In genomic region chr10:77846961-77847360, GRCm38 (mm10) we compare ENCODE assay signal across 36 mouse cellular contexts. TPM values are rescaled to one million over a fixed set of nuclear protein-coding genes. Genes with fewer than 3 reads are reported as not detected.
DNase-seq lines count a peak whose midpoint lies in the region; ATAC-seq and TF ChIP-seq lines count a peak whose summit lies in the region.
"Had no signal": no experiment of that assay in that cellular context is flagged by ENCODE, and none has a peak within 500 bp of the region (broad histone marks: within the 10 kb centered on the region; RNA-seq: fewer than 3 reads in every experiment).

No protein-coding gene starts in this region.

- no peak for TF ChIP-seq POLR2A in cerebellum, adult 2 months (IDR thresholded peaks at IDR 0.05; ENCODE audit: borderline replicate concordance, insufficient read depth, low read length)

- ATAC-seq in cerebellum, adult (ENCODE audit: insufficient number of reproducible peaks, low FRiP score, low TSS enrichment): no peak
- ATAC-seq in intestine, postnatal 0 days: 0 out of 2 replicates have a peak, but pooled peaks have one; percentile 8
- ATAC-seq in intestine, embryonic 15.5 days: no peak
- ATAC-seq: forebrain, embryonic 14.5 days; midbrain, embryonic 13.5 days had no signal

- no peak overlapping the region for H3K27ac ChIP-seq in intestine, postnatal 0 days (ENCODE audit: low read depth, low read length)
- H3K27ac ChIP-seq in intestine, embryonic 15.5 days: no peak overlapping the region
- H3K27ac ChIP-seq in cerebellum, adult 2 months (ENCODE audit: insufficient read depth, low read length): no peak overlapping the region
- H3K27ac ChIP-seq: heart, embryonic 10.5 days; heart, embryonic 15.5 days; limb, embryonic 13.5 days; midbrain, embryonic 13.5 days; neural tube, embryonic 15.5 days; stomach, postnatal 0 days had no signal

- no peak overlapping the region for H3K4me3 ChIP-seq in intestine, postnatal 0 days (ENCODE audit: low read depth, low read length)
- no peak overlapping the region for H3K4me3 ChIP-seq in intestine, embryonic 15.5 days (replicated peaks)
- no peak overlapping the region for H3K4me3 ChIP-seq in cerebellum, adult 2 months (replicated peaks; ENCODE audit: insufficient read depth, low read depth, low read length)
- H3K4me3 ChIP-seq: erythroblast, embryonic 14.5 days; heart, embryonic 10.5 days; heart, embryonic 15.5 days; limb, embryonic 13.5 days; midbrain, embryonic 13.5 days; neural tube, embryonic 15.5 days had no signal

- TF ChIP-seq CTCF in intestine, postnatal 0 days (IDR thresholded peaks at IDR 0.05; ENCODE audit: low read depth): no peak
- TF ChIP-seq CTCF in cerebellum, adult 2 months (IDR thresholded peaks at IDR 0.05; ENCODE audit: borderline replicate concordance, insufficient read depth, low read depth, low read length): no peak

- DNase-seq in cerebellum, adult 11 months: peak; percentile 28
- DNase-seq in cerebellum, adult 2 months: peak; percentile 37 to 49
- peak; percentile 42 to 72 for DNase-seq in cerebellum, postnatal 14 days
- DNase-seq in T-cell, adult 2 months (ENCODE audit: low spot score): no peak
- DNase-seq in ovary, postnatal 36 days (ENCODE audit: low spot score): no peak
- DNase-seq: adrenal gland, postnatal 10 days; gastrocnemius, postnatal 25 days; heart, adult 11 months; kidney, adult 11 months; kidney, postnatal 14 days; layer of hippocampus, adult 9-11 months; lung, postnatal 36 days; right cerebral cortex, postnatal 4 days; thymus, postnatal 4 days had no signal

- H3K27me3 ChIP-seq in intestine, postnatal 0 days (replicated peaks; ENCODE audit: control insufficient read depth, insufficient read depth, low read length): no peaks in the 10 kb centered on the region
- no peaks in the 10 kb centered on the region for H3K27me3 ChIP-seq in intestine, embryonic 15.5 days (replicated peaks)
- H3K27me3 ChIP-seq in cerebellum, adult 2 months (ENCODE audit: control insufficient read depth, insufficient read depth, low read length): no peaks in the 10 kb centered on the region
- H3K27me3 ChIP-seq: heart, embryonic 15.5 days; limb, embryonic 13.5 days; midbrain, embryonic 13.5 days; neural tube, embryonic 15.5 days had no signal

- no peak overlapping the region for H3K9ac ChIP-seq in intestine, postnatal 0 days (ENCODE audit: low read depth, low read length)
- H3K9ac ChIP-seq in intestine, embryonic 15.5 days: no peak overlapping the region
- H3K9ac ChIP-seq: heart, embryonic 15.5 days; limb, embryonic 13.5 days; midbrain, embryonic 13.5 days; neural tube, embryonic 15.5 days had no signal

- peaks cover 8% of the 10 kb centered on the region; the same call in 1 of the 2 replicates for H3K9me3 ChIP-seq in intestine, postnatal 0 days (ENCODE audit: control insufficient read depth)
- no peaks in the 10 kb centered on the region for H3K9me3 ChIP-seq in intestine, embryonic 15.5 days
- H3K9me3 ChIP-seq: heart, embryonic 15.5 days had no signal

- no peaks in the 10 kb centered on the region for H3K36me3 ChIP-seq in intestine, postnatal 0 days (ENCODE audit: control insufficient read depth, insufficient read depth)
- no peaks in the 10 kb centered on the region for H3K36me3 ChIP-seq in intestine, embryonic 15.5 days
- H3K36me3 ChIP-seq: heart, embryonic 10.5 days; heart, embryonic 15.5 days; limb, embryonic 13.5 days; midbrain, embryonic 13.5 days; neural tube, embryonic 15.5 days had no signal

- H3K4me2 ChIP-seq in intestine, postnatal 0 days (replicated peaks; ENCODE audit: low read depth): no peak overlapping the region
- H3K4me2 ChIP-seq in intestine, embryonic 15.5 days (replicated peaks): no peak overlapping the region
- H3K4me2 ChIP-seq: heart, embryonic 15.5 days; limb, embryonic 13.5 days; liver, embryonic 11.5 days; midbrain, embryonic 13.5 days; neural tube, embryonic 15.5 days had no signal

- H3K4me1 ChIP-seq in intestine, postnatal 0 days (replicated peaks; ENCODE audit: control insufficient read depth, insufficient read depth, low read length): no peaks in the 10 kb centered on the region
- H3K4me1 ChIP-seq in intestine, embryonic 15.5 days (replicated peaks): no peaks in the 10 kb centered on the region
- H3K4me1 ChIP-seq in cerebellum, adult 2 months (ENCODE audit: control insufficient read depth, insufficient read depth, low read length): no peaks in the 10 kb centered on the region
- H3K4me1 ChIP-seq: heart, embryonic 10.5 days; heart, embryonic 15.5 days; limb, embryonic 13.5 days; midbrain, embryonic 13.5 days; neural tube, embryonic 15.5 days had no signal

- WGBS in intestine, postnatal 0 days: 12% methylated on average over 2 of the region's 2 CpGs
- 20% methylated on average over 2 of the region's 2 CpGs for WGBS in intestine, embryonic 15.5 days
- WGBS in cerebellum, adult 2 months: 4% methylated on average over 2 of the region's 2 CpGs

RNA-seq across cellular contexts. Expression of gene Gm36176, which starts 0.4 kb away (rescaled TPM):
- not detected in 2 replicates for polyA plus RNA-seq in intestine, postnatal 0 days (2015; fragmentation: Nextera tagmentation; extraction: Ambion mirVana)
- polyA plus RNA-seq in intestine, embryonic 15.5 days (2015; fragmentation: Nextera tagmentation; extraction: Ambion mirVana): not detected in 2 replicates
- not detected in 2 replicates for polyA plus RNA-seq in cerebellum, adult 2 months (2012; rRNA removed)
- polyA plus RNA-seq: C2C12; cortical plate, adult 2 months; embryonic facial prominence, embryonic 14.5 days; erythroblast, embryonic 14.5 days; forebrain, embryonic 14.5 days; frontal cortex, adult 2 months; heart, embryonic 10.5 days; heart, embryonic 15.5 days; hindbrain, embryonic 11.5 days; kidney, embryonic 14.5 days; limb, embryonic 13.5 days; liver, embryonic 11.5 days; liver, embryonic 16.5 days; lung, embryonic 16.5 days; midbrain, embryonic 13.5 days; neural tube, embryonic 15.5 days; spleen, adult 2 months; stomach, postnatal 0 days; thymus, postnatal 0 days had no signal

RNA-seq across cellular contexts. Expression of gene Gm10318, which starts 5.7 kb away (rescaled TPM):
- polyA plus RNA-seq in intestine, postnatal 0 days (2015; fragmentation: Nextera tagmentation; extraction: Ambion mirVana): not detected in 2 replicates
- polyA plus RNA-seq in intestine, embryonic 15.5 days (2015; fragmentation: Nextera tagmentation; extraction: Ambion mirVana): not detected in 2 replicates
- polyA plus RNA-seq in cerebellum, adult 2 months (2012; rRNA removed): not detected in 2 replicates
- polyA plus RNA-seq: C2C12; erythroblast, embryonic 14.5 days; forebrain, embryonic 14.5 days; frontal cortex, adult 2 months; heart, embryonic 10.5 days; heart, embryonic 15.5 days; hindbrain, embryonic 11.5 days; kidney, embryonic 14.5 days; limb, embryonic 13.5 days; liver, embryonic 11.5 days; liver, embryonic 16.5 days; lung, embryonic 16.5 days; midbrain, embryonic 13.5 days; neural tube, embryonic 15.5 days; spleen, adult 2 months; stomach, postnatal 0 days; thymus, postnatal 0 days had no signal

RNA-seq across cellular contexts. Expression of gene Krtap10-10, which starts 11.2 kb away (rescaled TPM):
- not detected in 2 replicates for polyA plus RNA-seq in intestine, postnatal 0 days (2015; fragmentation: Nextera tagmentation; extraction: Ambion mirVana)
- polyA plus RNA-seq in intestine, embryonic 15.5 days (2015; fragmentation: Nextera tagmentation; extraction: Ambion mirVana): not detected in 2 replicates
- polyA plus RNA-seq in cerebellum, adult 2 months (2012; rRNA removed): not detected in 2 replicates
- polyA plus RNA-seq: C2C12; cortical plate, adult 2 months; embryonic facial prominence, embryonic 14.5 days; erythroblast, embryonic 14.5 days; forebrain, embryonic 14.5 days; frontal cortex, adult 2 months; heart, embryonic 10.5 days; heart, embryonic 15.5 days; hindbrain, embryonic 11.5 days; kidney, embryonic 14.5 days; limb, embryonic 13.5 days; liver, embryonic 11.5 days; liver, embryonic 16.5 days; lung, embryonic 16.5 days; midbrain, embryonic 13.5 days; neural tube, embryonic 15.5 days; spleen, adult 2 months; stomach, postnatal 0 days; thymus, postnatal 0 days had no signal

RNA-seq across cellular contexts. Expression of gene Gm3285, which starts 14.8 kb away (rescaled TPM):
- not detected in 2 replicates for polyA plus RNA-seq in intestine, postnatal 0 days (2015; fragmentation: Nextera tagmentation; extraction: Ambion mirVana)
- polyA plus RNA-seq in intestine, embryonic 15.5 days (2015; fragmentation: Nextera tagmentation; extraction: Ambion mirVana): not detected in 2 replicates
- not detected in 2 replicates for polyA plus RNA-seq in cerebellum, adult 2 months (2012; rRNA removed)
- polyA plus RNA-seq: C2C12; cortical plate, adult 2 months; erythroblast, embryonic 14.5 days; forebrain, embryonic 14.5 days; frontal cortex, adult 2 months; heart, embryonic 10.5 days; heart, embryonic 15.5 days; hindbrain, embryonic 11.5 days; kidney, embryonic 14.5 days; limb, embryonic 13.5 days; liver, embryonic 11.5 days; liver, embryonic 16.5 days; lung, embryonic 16.5 days; midbrain, embryonic 13.5 days; neural tube, embryonic 15.5 days; spleen, adult 2 months; stomach, postnatal 0 days; thymus, postnatal 0 days had no signal

RNA-seq across cellular contexts. Expression of gene Krtap10-4, which starts 20.1 kb away (rescaled TPM):
- not detected in 2 replicates for polyA plus RNA-seq in intestine, postnatal 0 days (2015; fragmentation: Nextera tagmentation; extraction: Ambion mirVana)
- polyA plus RNA-seq in intestine, embryonic 15.5 days (2015; fragmentation: Nextera tagmentation; extraction: Ambion mirVana): not detected in 2 replicates
- polyA plus RNA-seq in cerebellum, adult 2 months (2012; rRNA removed): not detected in 2 replicates
- polyA plus RNA-seq: C2C12; cortical plate, adult 2 months; embryonic facial prominence, embryonic 14.5 days; erythroblast, embryonic 14.5 days; forebrain, embryonic 14.5 days; frontal cortex, adult 2 months; heart, embryonic 10.5 days; heart, embryonic 15.5 days; hindbrain, embryonic 11.5 days; kidney, embryonic 14.5 days; limb, embryonic 13.5 days; liver, embryonic 11.5 days; liver, embryonic 16.5 days; lung, embryonic 16.5 days; midbrain, embryonic 13.5 days; neural tube, embryonic 15.5 days; spleen, adult 2 months; stomach, postnatal 0 days; thymus, postnatal 0 days had no signal

Comparison
In these comparisons a context has a peak if more than half of its experiments do, and no peak if none do; other contexts are left out.
1. DNase-seq: peak in cerebellum, adult 11 months (single experiment), cerebellum, adult 2 months (2 of 2) and cerebellum, postnatal 14 days (2 of 2); none in T-cell, adult 2 months (single experiment) and ovary, postnatal 36 days (single experiment).